Mouse (Mus musculus) lung, embryonic 16.5 days (tissue): ENCODE measurements around the gene Opa1. TPM values are rescaled to one million over a fixed set of nuclear protein-coding genes. Genes with fewer than 3 reads are reported as not detected.
A peak's percentile ranks its signal among the peaks of the same experiment; 100 is the strongest.

Experiments
- ATAC-seq: fragments of 200-750 bp; cut with Nextera tagmentation; 2 replicates; pipeline ENCODE4 v1.8.0; 2017; ENCODE audit warnings: low read depth, mild to moderate bottlenecking, moderate library complexity
- H3K27ac ChIP-seq: fragments of 300-500 bp; sonication (generic); 2 replicates; pipeline ENCODE4 v1.5.1; 2014; ENCODE audit warnings: mild to moderate bottlenecking, control low read depth, low read length
- H3K27me3 ChIP-seq: fragments of 300-500 bp; sonication (generic); 2 replicates; pipeline ENCODE4 v1.6.1; 2014; ENCODE audit warnings: low read depth, low read length, mixed read lengths; ENCODE audit not compliant: control insufficient read depth, insufficient read depth
- H3K36me3 ChIP-seq: fragments of 300-500 bp; sonication (generic); 2 replicates; pipeline ENCODE4 v1.6.1; 2014; ENCODE audit warnings: low read length; ENCODE audit not compliant: control insufficient read depth, insufficient read depth
- H3K4me1 ChIP-seq: fragments of 300-500 bp; sonication (generic); replicated peaks from 2 replicates; pipeline ENCODE4 v1.6.1; 2014; ENCODE audit warnings: low read length, mixed read lengths; ENCODE audit not compliant: control insufficient read depth, insufficient read depth
- H3K4me2 ChIP-seq: fragments of 300-500 bp; sonication (generic); 2 replicates; pipeline ENCODE4 v1.6.1; 2014; ENCODE audit warnings: low read depth, low read length, control low read depth
- H3K4me3 ChIP-seq: fragments of 300-500 bp; sonication (generic); 2 replicates; pipeline ENCODE4 v1.5.1; 2014; ENCODE audit warnings: mild to moderate bottlenecking, low read length, control low read depth
- H3K9ac ChIP-seq: fragments of 300-500 bp; sonication (generic); 2 replicates; pipeline ENCODE4 v1.6.1; 2014; ENCODE audit warnings: low read length, control low read depth
- H3K9me3 ChIP-seq: fragments of 300-500 bp; sonication (generic); 2 replicates; pipeline ENCODE4 v1.6.1; 2016; ENCODE audit warnings: low read length; ENCODE audit not compliant: control insufficient read depth
- WGBS: fragments of 180-500 bp; shearing (Covaris S2); extraction: QIAGEN DNeasy Blood & Tissue Kit; methylation state at CpG from one replicate; pipeline ENCODE4 v1.1.7; 2014; 5-methylcytosine and 5-hydroxymethylcytosine counted together
- polyA plus RNA-seq: library from polyadenylated mRNA; unstranded; fragments of >200 nt; fragmentation: Nextera tagmentation; extraction: Ambion mirVana; gene quantifications from 2 replicates; pipeline ENCODE4 v1.2.1, GENCODE M21; 2015

Gene Opa1
- polyA plus RNA-seq, 1 experiment from 2014 or later = 31.4 TPM

GRCm38 (mm10) chr16:29682555-29683431, 103.7 kb downstream of the Opa1 start:
- Histone ChIP-seq H3K4me3 (no peak overlapping the region), H3K36me3 (no peaks in the 10 kb centered on the region), H3K9me3 (no peaks in the 10 kb centered on the region), H3K27me3 (no peaks in the 10 kb centered on the region), H3K27ac (peak overlapping the region; percentile 52), H3K9ac (0 out of 2 replicates have a peak overlapping the region, but pooled peaks have one; percentile 24), H3K4me1 (peaks cover 10% of the 10 kb centered on the region), H3K4me2 (no peak overlapping the region)
- WGBS = 35% methylated on average over 17 of the region's 17 CpGs
- ATAC-seq = peak; percentile 64

GRCm38 (mm10) chr16:29683563-29683962, 104.4 kb downstream of the Opa1 start:
- no peak; the same call in none of the 2 replicates for ATAC-seq
- Histone ChIP-seq H3K4me3 (no peak overlapping the region), H3K9me3 (no peaks in the 10 kb centered on the region), H3K9ac (no peak overlapping the region; the same call in 1 of the 2 replicates), H3K4me2 (peak overlapping the region; percentile 19; the same call in 1 of the 2 replicates), H3K4me1 (peaks cover 10% of the 10 kb centered on the region), H3K27me3 (no peaks in the 10 kb centered on the region), H3K27ac (0 out of 2 replicates have a peak overlapping the region, but pooled peaks have one; percentile 54), H3K36me3 (no peaks in the 10 kb centered on the region)
- WGBS = 14% methylated on average over 12 of the region's 12 CpGs

GRCm38 (mm10) chr16:29684111-29684510, 105.0 kb downstream of the Opa1 start:
- H3K4me3 ChIP-seq = no peak overlapping the region
- H3K27me3 ChIP-seq = no peaks in the 10 kb centered on the region
- no peak for ATAC-seq
- H3K27ac ChIP-seq = no peak overlapping the region
- H3K9ac ChIP-seq = no peak overlapping the region
- peaks cover 10% of the 10 kb centered on the region for H3K4me1 ChIP-seq
- no peaks in the 10 kb centered on the region for H3K9me3 ChIP-seq
- 48% methylated on average over 2 of the region's 2 CpGs for WGBS
- H3K36me3 ChIP-seq = no peaks in the 10 kb centered on the region
- no peak overlapping the region for H3K4me2 ChIP-seq

- no peak overlapping the region for H3K27ac ChIP-seq
- H3K4me3 ChIP-seq = no peak overlapping the region
- no peaks in the 10 kb centered on the region for H3K27me3 ChIP-seq
- H3K4me2 ChIP-seq = no peak overlapping the region
- no peaks in the 10 kb centered on the region for H3K36me3 ChIP-seq
- ATAC-seq = no peak
- H3K4me1 ChIP-seq = peaks cover 10% of the 10 kb centered on the region
- no peak overlapping the region for H3K9ac ChIP-seq
- no peaks in the 10 kb centered on the region for H3K9me3 ChIP-seq
- 91% methylated on average over 2 of the region's 2 CpGs for WGBS
Observed at GRCm38 (mm10) chr16:29684641-29685040, 105.5 kb downstream of the Opa1 start.

GRCm38 (mm10) chr16:29686141-29686540, 107.0 kb downstream of the Opa1 start:
- Histone ChIP-seq H3K27ac (no peak overlapping the region), H3K9me3 (no peaks in the 10 kb centered on the region), H3K9ac (no peak overlapping the region), H3K4me3 (no peak overlapping the region), H3K4me2 (no peak overlapping the region), H3K36me3 (no peaks in the 10 kb centered on the region), H3K27me3 (no peaks in the 10 kb centered on the region), H3K4me1 (peaks cover 10% of the 10 kb centered on the region)
- peak; percentile 70 for ATAC-seq
- 61% methylated on average over 6 of the region's 6 CpGs for WGBS

- H3K9me3 ChIP-seq = no peaks in the 10 kb centered on the region
- no peak for ATAC-seq
- no peak overlapping the region for H3K4me3 ChIP-seq
- no peaks in the 10 kb centered on the region for H3K36me3 ChIP-seq
- no peak overlapping the region for H3K9ac ChIP-seq
- peaks cover 7% of the 10 kb centered on the region for H3K4me1 ChIP-seq
- H3K4me2 ChIP-seq = no peak overlapping the region
- H3K27me3 ChIP-seq = no peaks in the 10 kb centered on the region
- no peak overlapping the region for H3K27ac ChIP-seq
- WGBS = 78% methylated on average over 17 of the region's 17 CpGs
Observed at GRCm38 (mm10) chr16:29687987-29688885, 109.1 kb downstream of the Opa1 start.

- Histone ChIP-seq H3K36me3 (no peaks in the 10 kb centered on the region), H3K4me2 (no peak overlapping the region), H3K9me3 (no peaks in the 10 kb centered on the region), H3K4me3 (no peak overlapping the region), H3K27me3 (no peaks in the 10 kb centered on the region), H3K27ac (no peak overlapping the region), H3K9ac (no peak overlapping the region), H3K4me1 (peaks cover 10% of the 10 kb centered on the region)
- WGBS = 51% methylated on average over 11 of the region's 11 CpGs
- ATAC-seq = no peak
Observed at GRCm38 (mm10) chr16:29689187-29689819, 110.2 kb downstream of the Opa1 start.

- H3K27me3 ChIP-seq = no peaks in the 10 kb centered on the region
- H3K36me3 ChIP-seq = no peaks in the 10 kb centered on the region
- WGBS = 26% methylated on average over 5 of the region's 5 CpGs
- peaks cover 10% of the 10 kb centered on the region for H3K4me1 ChIP-seq
- no peak overlapping the region for H3K9ac ChIP-seq
- no peaks in the 10 kb centered on the region for H3K9me3 ChIP-seq
- H3K27ac ChIP-seq = no peak overlapping the region
- ATAC-seq = no peak
- H3K4me2 ChIP-seq = no peak overlapping the region
- H3K4me3 ChIP-seq = no peak overlapping the region
Observed at GRCm38 (mm10) chr16:29693025-29693682, 114.0 kb downstream of the Opa1 start.
